ENCODE assay signal across 11 mouse cellular contexts in genomic region chr12:112301411-112301891, GRCm38 (mm10).
DNase-seq lines count a peak whose midpoint lies in the region; ATAC-seq and TF ChIP-seq lines count a peak whose summit lies in the region.
"Had no signal": no experiment of that assay in that cellular context is flagged by ENCODE, and none has a peak within 500 bp of the region (broad histone marks: within the 10 kb centered on the region; RNA-seq: fewer than 3 reads in every experiment).

No protein-coding gene starts in this region.

- no peaks in the 10 kb centered on the region for H3K36me3 ChIP-seq in kidney, postnatal 0 days (ENCODE audit: insufficient read depth, low read length)
- no peaks in the 10 kb centered on the region for H3K36me3 ChIP-seq in embryonic facial prominence, embryonic 13.5 days
- no peaks in the 10 kb centered on the region for H3K36me3 ChIP-seq in limb, embryonic 10.5 days
- no peaks in the 10 kb centered on the region for H3K36me3 ChIP-seq in intestine, embryonic 15.5 days
- H3K36me3 ChIP-seq: heart, embryonic 15.5 days had no signal

- H3K27me3 ChIP-seq in kidney, postnatal 0 days (ENCODE audit: insufficient read depth, low read length) = peaks cover 18% of the 10 kb centered on the region
- peaks cover 40% of the 10 kb centered on the region for H3K27me3 ChIP-seq in embryonic facial prominence, embryonic 13.5 days
- H3K27me3 ChIP-seq in limb, embryonic 10.5 days (ENCODE audit: low read depth, poor library complexity, severe bottlenecking) = peaks cover 64% of the 10 kb centered on the region
- peaks cover 11% of the 10 kb centered on the region; the same call in 1 of the 2 replicates for H3K27me3 ChIP-seq in intestine, embryonic 15.5 days (replicated peaks)

- no peaks in the 10 kb centered on the region for H3K9me3 ChIP-seq in kidney, postnatal 0 days (replicated peaks; ENCODE audit: low read length)
- H3K9me3 ChIP-seq in embryonic facial prominence, embryonic 13.5 days = no peaks in the 10 kb centered on the region
- no peaks in the 10 kb centered on the region for H3K9me3 ChIP-seq in limb, embryonic 10.5 days (replicated peaks)
- H3K9me3 ChIP-seq in intestine, embryonic 15.5 days = no peaks in the 10 kb centered on the region
- H3K9me3 ChIP-seq: heart, embryonic 15.5 days had no signal

- no peak for ATAC-seq in kidney, postnatal 0 days (replicated peaks; ENCODE audit: low FRiP score, low read depth)
- no peak for ATAC-seq in embryonic facial prominence, embryonic 13.5 days (ENCODE audit: insufficient number of reproducible peaks, insufficient read depth, low FRiP score, low TSS enrichment, low read depth)
- ATAC-seq in megakaryocyte-erythroid progenitor cell, adult 5-6 weeks (replicated peaks; ENCODE audit: low FRiP score, low TSS enrichment, poor library complexity, severe bottlenecking) = no peak
- no peak for ATAC-seq in intestine, embryonic 15.5 days

- WGBS in kidney, postnatal 0 days = 13% methylated on average over 13 of the region's 13 CpGs
- 5% methylated on average over 13 of the region's 13 CpGs for WGBS in embryonic facial prominence, embryonic 13.5 days
- 11% methylated on average over 13 of the region's 13 CpGs for WGBS in limb, embryonic 10.5 days
- 26% methylated on average over 13 of the region's 13 CpGs for WGBS in intestine, embryonic 15.5 days

- no peak for TF ChIP-seq CTCF in kidney, postnatal 0 days (IDR thresholded peaks at IDR 0.05; ENCODE audit: low read depth)

- H3K4me2 ChIP-seq in kidney, postnatal 0 days (ENCODE audit: low read length) = 0 out of 2 replicates have a peak overlapping the region, but pooled peaks have one; percentile 6
- peak overlapping the region; percentile 42 for H3K4me2 ChIP-seq in embryonic facial prominence, embryonic 13.5 days
- no peak overlapping the region for H3K4me2 ChIP-seq in intestine, embryonic 15.5 days (replicated peaks)
- H3K4me2 ChIP-seq: heart, embryonic 15.5 days had no signal

- no peak overlapping the region for H3K27ac ChIP-seq in kidney, postnatal 0 days
- no peak overlapping the region for H3K27ac ChIP-seq in embryonic facial prominence, embryonic 13.5 days
- peak overlapping the region; percentile 39; the same call in 1 of the 2 replicates for H3K27ac ChIP-seq in limb, embryonic 10.5 days
- no peak overlapping the region for H3K27ac ChIP-seq in intestine, embryonic 15.5 days
- H3K27ac ChIP-seq: gastrocnemius, adult 2 months; heart, embryonic 15.5 days had no signal

- H3K4me3 ChIP-seq in kidney, postnatal 0 days (replicated peaks; ENCODE audit: low read depth, low read length) = no peak overlapping the region
- H3K4me3 ChIP-seq in embryonic facial prominence, embryonic 13.5 days = no peak overlapping the region
- peak overlapping the region; percentile 33 for H3K4me3 ChIP-seq in limb, embryonic 10.5 days
- no peak overlapping the region for H3K4me3 ChIP-seq in intestine, embryonic 15.5 days (replicated peaks)
- H3K4me3 ChIP-seq: gastrocnemius, adult 2 months; heart, embryonic 15.5 days had no signal

- DNase-seq in kidney, postnatal 0 days (ENCODE audit: low spot score) = peak; percentile 27
- no peak for DNase-seq in kidney, adult 11 months
- DNase-seq in limb, embryonic 10.5 days (ENCODE audit: low spot score) = peak; percentile 53
- DNase-seq in retina, embryonic 14.5 days (ENCODE audit: low spot score) = peak; percentile 46
- DNase-seq: gastrocnemius, adult 2 months; kidney, postnatal 10 days; thymus, adult 2 months had no signal

- H3K9ac ChIP-seq in kidney, postnatal 0 days (ENCODE audit: low read depth, low read length) = no peak overlapping the region
- no peak overlapping the region for H3K9ac ChIP-seq in embryonic facial prominence, embryonic 13.5 days
- no peak overlapping the region for H3K9ac ChIP-seq in intestine, embryonic 15.5 days
- H3K9ac ChIP-seq: heart, embryonic 15.5 days had no signal

- H3K4me1 ChIP-seq in kidney, postnatal 0 days (replicated peaks; ENCODE audit: insufficient read depth, low read length) = peaks cover 7% of the 10 kb centered on the region; the same call in 1 of the 2 replicates
- peaks cover 40% of the 10 kb centered on the region for H3K4me1 ChIP-seq in embryonic facial prominence, embryonic 13.5 days
- peaks cover 55% of the 10 kb centered on the region for H3K4me1 ChIP-seq in limb, embryonic 10.5 days
- no peaks in the 10 kb centered on the region for H3K4me1 ChIP-seq in intestine, embryonic 15.5 days (replicated peaks)
